Mouse (Mus musculus) kidney, embryonic 15.5 days (tissue): Measurements from ENCODE around the gene Trpv4. TPM values are rescaled to one million over a fixed set of nuclear protein-coding genes. Genes with fewer than 3 reads are reported as not detected.

ENCODE experiments used
- polyA plus RNA-seq: library from polyadenylated mRNA; unstranded; fragments of >200 nt; fragmentation: Nextera tagmentation; extraction: Ambion mirVana; gene quantifications from 2 replicates; pipeline ENCODE4 v1.2.1, GENCODE M21; 2015

Gene Trpv4
- polyA plus RNA-seq, 1 experiment from 2014 or later = 23.4 TPM

Other genes starting within 250 kb of the Trpv4 start
- 30.5 and 33.4 TPM in 2 replicates for gene Mmab, start 214.4 kb downstream of the Trpv4 start, polyA plus RNA-seq
- 40.2 and 42.8 TPM in 2 replicates for gene Mvk, start 214.2 kb downstream of the Trpv4 start, polyA plus RNA-seq
- 4.4 and 4.7 TPM in 2 replicates for gene Fam222a, start 90.4 kb downstream of the Trpv4 start, polyA plus RNA-seq
- 78.5 and 79.2 TPM in 2 replicates for gene Gltp, start 32.6 kb upstream of the Trpv4 start, polyA plus RNA-seq
- 16.5 and 17.4 TPM in 2 replicates for gene Tchp, start 49.3 kb upstream of the Trpv4 start, polyA plus RNA-seq
- gene Ankrd13a, start 116.3 kb upstream of the Trpv4 start, polyA plus RNA-seq = 45.3 and 49.8 TPM in 2 replicates
- gene Git2, start 117.1 kb upstream of the Trpv4 start, polyA plus RNA-seq = 42.0 and 45.5 TPM in 2 replicates
- gene 1500011B03Rik, start 165.0 kb upstream of the Trpv4 start, polyA plus RNA-seq = 102 and 105 TPM in 2 replicates
- not detected in 2 replicates for gene 4930519G04Rik, start 195.2 kb upstream of the Trpv4 start, polyA plus RNA-seq
- 0.06 TPM in 1 of 2 replicates, not detected in the other for gene Gm9936, start 200.3 kb upstream of the Trpv4 start, polyA plus RNA-seq
- gene Oasl2, start 238.5 kb upstream of the Trpv4 start, polyA plus RNA-seq = 4.2 and 6.2 TPM in 2 replicates